Mouse (Mus musculus) small intestine, adult 2 months (tissue): Measurements from ENCODE around the gene Sh3bp1.

Source experiments
- CTCF ChIP-seq: fragments of 200-500 bp; IDR thresholded peaks from 2 replicates; pipeline ENCODE4 v1.5.1; 2012; ENCODE audit warnings: low read depth, mild to moderate bottlenecking, control low read depth, inconsistent platforms, low read length, moderate library complexity, mixed read lengths; ENCODE audit not compliant: insufficient replicate concordance, insufficient read length; ENCODE audit errors: extremely low read depth
- POLR2A ChIP-seq: fragments of 200-500 bp; IDR thresholded peaks from 2 replicates; pipeline ENCODE4 v1.6.1; 2012; ENCODE audit warnings: low read depth, mild to moderate bottlenecking, control low read depth, inconsistent platforms, low read length, moderate library complexity

DNA sequence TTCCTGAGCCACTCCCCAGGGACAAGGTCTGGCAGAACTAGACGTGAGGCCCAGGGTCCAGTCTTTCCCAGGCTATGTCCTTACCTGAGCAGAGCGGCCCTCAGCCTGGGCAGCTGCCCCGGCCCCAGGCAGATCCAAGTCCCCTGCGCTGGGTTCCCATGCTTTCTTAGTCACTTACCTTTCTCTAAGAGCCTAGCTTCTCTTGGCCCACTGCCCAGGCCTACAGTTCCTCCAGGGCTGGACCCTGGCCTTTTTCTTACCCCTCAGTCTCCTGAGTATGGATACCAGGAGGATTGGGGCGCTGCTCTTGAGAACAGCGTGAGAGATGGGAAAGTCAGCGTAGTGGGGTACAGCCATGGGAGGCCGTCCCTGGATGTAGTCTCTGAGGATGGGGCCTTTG is 19.1 kb upstream of the Sh3bp1 start:
- TF ChIP-seq POLR2A: no peak
- no peak for TF ChIP-seq CTCF
